Mouse (Mus musculus) MEL-GATA-1-ER (cell line): ENCODE measurements around the gene Trpv3.

Experiments used
- DNase-seq: peaks from one replicate; pipeline ENCODE4 v3.0.0-alpha.2; 2012; ENCODE audit warnings: low read depth; ENCODE audit errors: extremely low read depth

The Trpv3 gene

GRCm38 (mm10) chr11:73267267-73267666 is at the start of gene Trpv3:
TSS of gene Trpv3 (plus strand) at chr11:73267388.
- no peak for DNase-seq

- no peak for DNase-seq
Measured at GRCm38 (mm10) chr11:73219671-73220070, 47.5 kb upstream of the Trpv3 start.

- no peak for DNase-seq
Measured at GRCm38 (mm10) chr11:73220651-73221050, 46.5 kb upstream of the Trpv3 start.

- DNase-seq, result no peak
Measured at GRCm38 (mm10) chr11:73222846-73223245, 44.3 kb upstream of the Trpv3 start.

- no peak for DNase-seq
Measured at GRCm38 (mm10) chr11:73223966-73224365, 43.2 kb upstream of the Trpv3 start.

GRCm38 (mm10) chr11:73225856-73226255 is 41.3 kb upstream of the Trpv3 start:
- DNase-seq, result no peak

- DNase-seq, result no peak
Measured at GRCm38 (mm10) chr11:73228881-73229280, 38.3 kb upstream of the Trpv3 start.

- DNase-seq, result no peak
Measured at GRCm38 (mm10) chr11:73230081-73230480, 37.1 kb upstream of the Trpv3 start.

- DNase-seq, result no peak
Measured at GRCm38 (mm10) chr11:73232513-73232912, 34.7 kb upstream of the Trpv3 start.

GRCm38 (mm10) chr11:73233992-73234391 is 33.2 kb upstream of the Trpv3 start, which contains the start of gene Trpv1:
TSS of gene Trpv1 (plus strand) at chr11:73234292.
- no peak for DNase-seq

GRCm38 (mm10) chr11:73235990-73236701 is 31.0 kb upstream of the Trpv3 start:
- DNase-seq, result no peak

- no peak for DNase-seq
Measured at GRCm38 (mm10) chr11:73236731-73237130, 30.5 kb upstream of the Trpv3 start.

- DNase-seq, result no peak
Measured at GRCm38 (mm10) chr11:73242199-73242598, 25.0 kb upstream of the Trpv3 start.

- no peak for DNase-seq
Measured at GRCm38 (mm10) chr11:73242777-73243176, 24.4 kb upstream of the Trpv3 start.

- no peak for DNase-seq
Measured at GRCm38 (mm10) chr11:73257362-73257945, 9.7 kb upstream of the Trpv3 start.

GRCm38 (mm10) chr11:73258664-73259063 is 8.5 kb upstream of the Trpv3 start:
- DNase-seq, result no peak

- DNase-seq, result no peak
Measured at GRCm38 (mm10) chr11:73260457-73260856, 6.7 kb upstream of the Trpv3 start.

- no peak for DNase-seq
Measured at GRCm38 (mm10) chr11:73261385-73261784, 5.8 kb upstream of the Trpv3 start.

GRCm38 (mm10) chr11:73274821-73275220 is 7.6 kb downstream of the Trpv3 start:
- no peak for DNase-seq

- no peak for DNase-seq
Measured at GRCm38 (mm10) chr11:73280710-73281109, 13.5 kb downstream of the Trpv3 start.

- DNase-seq, result no peak
Measured at GRCm38 (mm10) chr11:73281528-73282027, 14.4 kb downstream of the Trpv3 start.

- DNase-seq, result no peak
Measured at GRCm38 (mm10) chr11:73283369-73283768, 16.2 kb downstream of the Trpv3 start.

GRCm38 (mm10) chr11:73283926-73284325 is 16.7 kb downstream of the Trpv3 start:
- no peak for DNase-seq
